Mouse (Mus musculus): ENCODE data around the gene Mgea5. TPM values are rescaled to one million over a fixed set of nuclear protein-coding genes. Genes with fewer than 3 reads are reported as not detected.

Mgea5 gene
- total RNA-seq, 2 experiments from 2014 or later: 74.5 to 76.1 TPM

DNA sequence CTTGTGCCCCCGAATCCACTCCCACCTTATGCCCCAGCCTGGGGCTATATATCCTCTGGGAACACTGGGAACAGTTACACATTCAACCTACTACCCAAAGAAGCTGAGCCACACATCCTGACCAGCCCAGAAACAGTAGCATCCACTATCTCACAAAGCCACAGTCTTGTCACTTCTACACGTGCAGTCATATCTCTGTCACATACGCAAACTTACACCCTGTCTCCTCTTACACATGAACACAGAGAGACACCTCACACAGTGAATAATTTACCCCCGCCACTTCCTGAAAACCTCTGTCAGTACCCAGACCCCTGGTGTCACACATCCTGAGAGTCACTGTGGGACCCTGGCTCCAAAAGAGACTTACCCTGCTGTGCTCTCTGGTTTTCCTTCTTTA is 19.1 kb upstream of the Mgea5 start:
- intact Hi-C loops (cut with DNase I): no loop called here
- DNase-seq: no peak

DNA sequence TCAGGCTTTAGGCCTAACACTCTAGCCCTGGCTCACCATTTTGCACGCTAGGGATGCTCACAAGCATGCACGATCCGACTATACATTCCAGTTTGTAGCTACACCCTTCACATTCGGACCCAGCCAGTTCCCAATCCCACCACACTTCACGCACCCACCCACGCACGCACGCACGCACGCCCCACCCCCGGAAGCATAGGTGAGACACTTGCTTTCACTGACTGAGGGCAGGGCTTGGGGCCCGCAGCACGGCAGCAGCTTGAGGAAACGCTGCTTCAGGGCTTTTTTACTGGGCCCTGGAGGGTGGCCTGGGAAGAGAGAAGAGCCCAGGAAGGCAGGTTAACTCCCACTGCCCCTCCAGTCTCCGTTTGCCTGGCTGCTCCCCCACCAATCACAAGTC is 13.2 kb upstream of the Mgea5 start:
- DNase-seq: no peak
- intact Hi-C loops (cut with DNase I): no loop called here

DNA sequence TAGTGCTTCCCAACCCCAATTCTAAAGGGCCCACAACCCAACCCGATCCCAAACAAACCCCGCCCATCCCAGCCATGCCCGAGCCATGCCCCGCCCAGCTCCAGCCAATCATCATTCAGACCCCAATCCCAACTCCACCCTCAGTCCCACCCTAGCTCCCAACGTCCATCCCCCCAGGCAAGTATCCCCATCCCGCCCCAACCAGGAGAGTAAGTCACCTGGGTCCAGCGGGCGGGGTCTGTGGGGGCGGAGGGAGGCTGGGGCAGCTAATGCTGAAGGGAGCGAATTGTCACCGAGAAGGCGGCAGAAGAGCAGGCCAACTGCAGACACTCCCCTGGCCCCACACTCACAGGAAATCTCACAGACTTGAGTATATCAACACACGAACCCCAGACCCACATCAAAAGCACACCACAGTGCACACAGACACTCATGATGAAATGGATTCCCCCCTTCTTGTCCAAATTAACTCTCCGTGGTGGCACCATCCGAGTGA is 12.5 kb upstream of the Mgea5 start:
- intact Hi-C loops (cut with DNase I): no loop called here
- no peak for DNase-seq

DNA sequence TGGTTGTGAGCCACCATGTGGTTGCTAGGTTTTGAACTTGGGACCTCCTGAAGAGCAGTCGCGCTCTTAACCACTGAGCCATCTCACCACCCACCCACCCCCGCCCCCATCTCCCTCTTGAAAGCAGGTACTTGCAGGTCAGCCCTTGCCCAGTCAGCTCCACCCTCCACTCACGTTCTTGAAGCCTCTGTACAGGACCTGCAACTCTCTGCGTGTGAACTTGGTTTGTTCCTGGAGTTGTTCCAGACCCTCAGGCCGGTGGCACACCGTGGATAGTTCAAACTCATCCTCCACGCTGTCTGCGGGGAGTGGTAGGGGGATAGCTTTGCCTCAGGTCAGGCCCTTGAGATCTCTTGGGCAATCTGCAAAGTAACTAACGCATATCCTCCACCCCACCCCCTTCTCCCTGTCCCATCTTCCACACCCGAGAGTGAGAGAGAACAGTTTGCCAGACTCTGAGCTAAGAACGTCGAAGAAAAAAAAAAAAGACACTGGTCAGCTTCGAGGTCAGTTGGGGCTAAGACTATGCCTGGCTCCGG is 11.8 kb upstream of the Mgea5 start:
- intact Hi-C loops (cut with DNase I): no loop called here
- DNase-seq: no peak

DNA sequence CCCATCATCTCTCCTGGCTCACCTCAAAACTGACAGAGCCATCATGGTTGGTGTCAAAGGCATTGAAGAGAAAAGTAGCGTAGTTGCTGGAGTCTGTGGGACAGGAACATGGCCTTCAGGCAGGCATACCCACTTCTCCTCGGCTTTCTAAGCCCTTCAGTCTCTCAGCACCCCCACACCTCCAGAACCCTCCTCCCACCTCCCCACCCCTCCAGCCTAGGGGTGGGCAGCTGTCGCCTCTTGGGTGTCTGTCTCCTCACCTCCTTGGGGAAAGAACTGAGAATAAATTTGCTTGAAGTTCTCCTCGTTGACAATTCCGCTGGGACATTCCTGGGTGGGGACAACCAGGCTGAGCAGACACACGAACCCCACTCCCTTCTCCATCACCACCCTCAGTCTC is 11.1 kb upstream of the Mgea5 start:
- intact Hi-C loops (cut with DNase I): no loop called here
- DNase-seq: no peak

DNA sequence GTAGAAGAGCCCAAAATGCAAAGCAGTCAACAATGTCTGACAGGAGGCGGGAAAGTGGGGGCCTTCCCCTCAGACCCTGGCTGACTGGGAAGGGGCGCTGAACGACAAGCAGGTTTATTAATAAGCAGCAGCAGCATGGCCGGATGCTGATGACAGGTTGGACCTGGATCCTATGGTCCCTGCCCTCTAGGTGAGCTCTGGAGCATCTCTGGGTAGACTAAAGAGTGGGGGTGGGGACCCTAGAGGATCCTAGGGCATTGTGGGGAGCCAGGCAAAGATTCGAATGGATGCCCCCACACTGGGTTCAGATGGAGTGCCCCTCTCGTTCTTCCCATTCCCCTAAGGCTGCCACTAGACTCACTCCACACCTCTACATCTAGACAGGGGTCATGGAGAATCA is 8.8 kb upstream of the Mgea5 start:
- DNase-seq: no peak
- intact Hi-C loops (cut with DNase I): no loop called here

DNA sequence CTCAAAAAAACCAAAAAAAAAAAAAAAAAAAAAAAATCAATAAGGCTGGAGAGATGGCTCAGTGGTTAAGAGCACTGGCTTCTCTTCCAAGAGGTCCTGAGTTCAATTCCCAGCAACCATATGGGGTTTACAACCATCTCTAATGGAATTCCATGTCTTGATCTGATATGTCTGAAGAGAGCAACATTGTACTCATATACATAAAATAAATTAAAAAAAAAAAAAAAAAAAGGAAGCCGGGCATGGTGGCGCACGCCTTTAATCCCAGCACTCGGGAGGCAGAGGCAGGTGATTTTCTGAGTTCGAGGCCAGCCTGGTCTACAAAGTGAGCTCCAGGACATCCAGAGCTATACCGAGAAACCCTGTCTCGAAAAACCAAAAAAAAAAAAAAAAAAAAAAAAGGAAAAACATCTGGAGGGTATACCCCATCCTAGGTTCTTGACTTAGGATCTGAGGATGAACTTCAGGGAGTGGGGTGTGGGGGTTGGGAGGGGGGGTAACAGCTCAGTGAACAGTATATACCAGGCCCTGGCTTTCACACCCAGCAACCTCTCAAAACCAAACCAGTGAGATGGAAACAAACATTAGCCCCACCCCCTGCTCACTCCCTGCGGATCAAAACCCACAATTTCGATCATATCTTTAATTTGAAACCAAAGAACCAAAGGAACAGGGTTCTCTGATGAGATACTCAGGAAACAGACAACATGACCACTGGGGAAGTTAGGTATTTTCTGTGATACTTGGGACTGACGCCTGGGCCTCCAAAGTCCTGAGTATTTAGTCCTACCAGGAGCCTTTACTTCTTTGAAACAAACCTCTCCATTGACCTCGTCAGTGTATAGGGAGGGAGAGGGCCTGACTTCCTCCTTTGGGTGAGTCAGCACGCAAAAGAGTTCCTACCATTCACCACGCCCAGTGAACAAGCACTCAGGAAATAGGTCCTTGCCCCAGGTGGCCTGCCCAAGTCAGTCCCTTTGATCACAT is 6.5 kb upstream of the Mgea5 start:
- DNase-seq: no peak

DNA sequence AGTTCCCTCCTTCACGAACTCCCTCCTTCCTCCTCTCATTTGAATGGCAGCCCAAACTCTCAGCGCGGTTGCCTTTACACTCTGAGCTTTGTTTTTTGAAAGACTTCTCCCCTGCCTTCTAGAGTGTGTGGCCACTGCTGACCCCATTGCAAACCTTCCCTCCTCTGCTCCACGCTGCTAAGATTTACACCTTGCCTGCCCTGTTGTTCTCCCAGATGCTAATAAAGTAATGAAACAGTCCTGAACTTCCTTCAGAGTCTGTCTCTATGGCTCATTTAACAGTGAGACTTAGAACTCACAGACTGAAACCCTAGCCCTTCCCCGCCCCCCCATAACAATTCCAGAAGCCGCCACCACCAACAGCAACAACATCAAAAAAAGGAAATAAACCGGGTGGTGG is 5.7 kb upstream of the Mgea5 start:
- intact Hi-C loops (cut with DNase I): no loop called here
- no peak for DNase-seq

More for the DNA sequence above, 6.5 kb upstream of the Mgea5 start:
- intact Hi-C loops (cut with DNase I): no loop called here

DNA sequence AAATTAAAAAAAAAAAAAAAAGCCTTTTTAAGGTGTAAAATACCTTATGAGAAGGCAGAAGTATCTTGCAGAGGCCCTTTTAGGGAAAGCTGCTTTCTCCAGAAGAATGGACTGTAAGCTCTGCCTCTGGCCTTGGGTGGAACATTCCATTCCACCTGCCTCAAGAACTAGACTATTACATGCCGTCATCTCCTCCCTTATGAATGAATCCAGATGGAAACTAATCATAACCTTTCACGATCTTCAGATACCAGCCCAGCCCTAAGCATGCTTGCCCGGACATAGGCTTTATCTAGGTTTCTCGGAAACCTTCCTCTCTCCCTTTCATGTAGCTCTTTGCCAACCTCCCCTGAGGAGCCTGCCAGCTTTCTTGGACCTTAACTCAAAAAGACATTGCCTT is 4.7 kb upstream of the Mgea5 start:
- DNase-seq: no peak
- intact Hi-C loops (cut with DNase I): no loop called here

DNA sequence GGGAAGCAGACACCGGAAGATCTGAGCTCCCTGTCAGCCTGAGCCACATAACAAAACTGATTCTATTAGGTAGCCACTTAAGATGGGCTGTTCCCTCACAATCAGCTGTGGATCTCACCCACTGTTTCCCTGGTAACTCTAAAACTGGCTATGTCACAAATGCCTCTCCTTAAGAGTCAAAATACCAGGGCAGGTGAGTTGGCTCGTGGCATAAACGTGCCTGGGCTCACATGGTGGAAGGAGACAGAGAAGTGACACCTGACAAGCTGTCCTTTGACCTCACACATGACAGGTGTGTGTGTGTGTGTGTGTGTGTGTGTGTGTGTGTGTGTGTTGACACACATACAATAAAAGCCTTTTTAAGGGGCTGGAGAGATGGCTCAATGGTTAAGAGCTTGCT is 3.8 kb upstream of the Mgea5 start:
- intact Hi-C loops (cut with DNase I): no loop called here
- DNase-seq: no peak

DNA sequence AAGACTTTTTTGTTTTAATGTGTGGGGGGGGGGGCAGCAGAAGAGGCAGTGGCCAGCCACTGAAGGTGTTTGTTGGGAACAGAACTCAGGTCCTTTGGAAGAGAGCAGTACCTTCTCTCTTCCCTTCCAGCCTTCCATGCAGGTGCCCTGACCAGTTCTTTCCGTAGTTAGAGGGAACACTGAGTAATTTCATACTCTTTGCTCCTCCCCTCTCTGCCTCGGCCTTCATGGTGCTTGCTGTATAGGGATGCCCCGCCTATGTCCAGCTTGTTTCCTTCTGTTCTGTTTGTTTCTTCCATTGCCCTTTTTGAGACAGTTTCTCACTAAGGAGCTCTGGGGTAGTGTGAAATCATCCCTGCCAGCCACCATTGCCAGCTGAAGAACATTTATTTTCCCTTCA is 1.8 kb upstream of the Mgea5 start:
- no peak for DNase-seq
- intact Hi-C loops (cut with DNase I): no loop called here

DNA sequence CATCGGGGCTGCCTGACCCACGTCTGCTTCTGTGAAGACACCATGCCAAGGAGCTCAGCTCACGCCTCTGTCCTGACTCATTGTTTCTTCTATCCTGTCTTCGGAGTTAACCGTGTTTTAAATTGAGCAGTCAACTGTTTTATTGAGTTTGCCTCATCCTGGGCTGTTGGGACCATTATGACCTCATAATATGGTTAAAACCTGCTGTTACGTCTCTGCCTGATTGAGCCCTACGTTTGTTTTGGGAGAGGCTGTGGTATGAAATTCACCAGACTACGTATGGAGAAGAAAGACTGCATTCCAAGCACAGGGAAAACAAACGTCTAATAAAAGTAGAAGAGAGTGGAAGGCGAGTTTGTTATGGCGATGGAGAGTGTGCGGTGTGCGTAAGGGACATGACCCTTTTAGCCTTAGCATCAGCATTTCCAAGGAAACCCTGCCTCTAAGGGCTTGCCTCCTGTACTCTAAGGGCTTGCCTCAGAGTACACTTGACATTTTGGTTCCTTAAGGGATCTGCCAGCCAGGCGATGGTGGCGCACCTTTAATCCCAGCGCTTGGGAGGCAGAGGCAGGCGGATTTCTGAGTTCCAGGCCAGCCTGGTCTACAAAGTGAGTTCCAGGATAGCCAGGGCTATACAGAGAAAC is 418 bp upstream of the Mgea5 start:
- intact Hi-C loops (cut with DNase I): no loop called here
- DNase-seq: no peak

DNA sequence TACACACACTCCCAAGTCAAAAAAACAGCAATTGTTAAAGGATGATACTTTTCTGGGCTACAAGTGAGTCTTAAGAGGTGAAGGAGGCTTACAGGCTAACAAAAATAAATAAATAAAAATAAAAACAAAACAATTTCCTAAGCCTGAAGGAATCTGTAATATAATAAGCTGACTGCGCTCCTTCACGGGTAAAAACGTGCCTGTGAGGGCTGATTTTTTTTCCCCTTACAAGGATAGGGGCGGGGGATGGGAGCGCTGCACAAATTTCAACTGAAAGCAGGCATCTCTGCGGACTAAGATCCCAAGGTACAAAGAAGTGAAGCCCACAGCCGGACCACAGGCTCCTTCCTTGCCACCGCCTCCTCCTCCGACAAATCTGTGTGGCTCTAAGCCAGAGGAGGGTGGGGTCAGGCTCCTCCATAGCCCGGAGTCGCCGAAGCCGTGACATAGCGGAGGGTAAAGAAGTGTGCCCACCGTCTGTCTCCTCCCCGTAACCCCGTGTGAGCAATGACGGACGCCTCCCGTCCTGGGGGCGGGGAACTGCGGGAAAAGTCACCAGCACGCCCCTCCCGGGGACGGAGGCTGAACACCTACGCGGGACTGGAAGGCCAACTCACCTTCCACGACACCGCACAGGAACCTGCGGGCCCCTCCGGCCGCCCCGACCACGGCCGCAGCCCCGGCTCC is 1.2 kb downstream of the Mgea5 start:
- intact Hi-C loops (cut with DNase I): no loop called here
- DNase-seq: peak; percentile 71 to 76

DNA sequence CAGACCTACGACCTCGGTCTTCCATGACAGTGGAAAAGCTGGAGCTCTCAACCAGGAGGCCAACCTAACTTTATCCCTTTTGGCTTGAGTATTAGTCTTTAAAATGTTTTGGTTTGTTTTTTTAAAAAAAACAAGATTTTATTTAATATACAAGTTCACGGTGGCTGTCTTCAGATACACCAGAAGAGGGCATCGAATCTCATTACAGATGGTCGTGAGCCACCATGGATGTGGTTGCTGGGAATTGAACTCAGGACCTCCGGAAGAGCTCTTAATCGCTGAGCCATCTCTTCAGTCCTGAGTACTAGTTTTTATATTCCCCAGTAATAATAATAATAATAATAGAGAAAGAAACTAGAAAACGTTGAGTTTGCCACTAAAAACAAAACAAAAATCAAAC is 2.0 kb downstream of the Mgea5 start:
- intact Hi-C loops (cut with DNase I): loop anchor here (2.0 kb wide), 1 partner anchor 35 kb away; no protein-coding TSS in a partner anchor
- no peak for DNase-seq

DNA sequence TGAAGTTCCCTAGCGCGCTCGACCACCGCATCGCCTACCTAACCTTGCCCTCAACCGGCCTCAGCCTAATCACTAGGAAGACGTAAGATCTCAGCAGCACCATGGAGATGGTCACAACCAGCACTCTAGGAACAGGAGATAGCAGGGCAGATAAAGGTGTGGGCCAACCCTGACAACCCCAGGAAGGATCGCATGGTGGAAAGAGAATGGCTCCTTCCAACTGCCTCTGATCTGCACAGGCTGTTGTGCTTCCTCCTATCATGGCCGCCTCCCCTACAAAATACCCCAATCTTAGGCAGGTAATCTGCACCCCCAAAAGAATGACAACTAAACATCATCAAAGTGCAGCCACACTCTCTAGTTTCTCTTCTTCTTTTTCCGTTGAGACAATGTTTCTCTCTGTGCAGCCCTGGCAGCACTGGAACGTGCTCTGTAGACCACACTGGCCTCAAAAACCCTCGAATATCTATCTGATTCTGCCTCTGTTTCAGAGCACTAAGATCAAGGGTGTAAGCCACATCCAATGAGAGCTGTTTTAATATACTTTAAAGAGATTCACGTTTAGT is 3.2 kb downstream of the Mgea5 start:
- no peak for DNase-seq
- intact Hi-C loops (cut with DNase I): loop anchor here (2.0 kb wide), 1 partner anchor 34 kb away; no protein-coding TSS in a partner anchor

DNA sequence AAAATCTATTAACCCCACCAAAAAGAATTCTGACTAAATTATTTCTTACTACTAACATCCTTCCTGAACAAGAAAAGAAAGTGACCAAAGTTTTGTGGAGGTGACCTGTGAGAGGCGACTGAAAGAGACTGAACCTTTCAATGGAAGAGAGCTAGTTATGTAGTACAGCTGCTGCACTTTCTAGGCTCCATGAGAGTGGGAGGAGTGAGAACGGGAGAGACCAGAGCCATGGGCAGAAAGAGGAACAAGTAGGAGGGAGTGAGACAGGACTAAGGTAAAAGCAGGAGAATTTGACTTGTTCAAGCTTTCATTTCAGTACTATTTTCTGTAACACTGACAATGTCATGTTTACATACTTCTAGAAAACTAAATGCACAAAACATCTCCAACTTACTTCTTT is 8.2 kb downstream of the Mgea5 start:
- intact Hi-C loops (cut with DNase I): no loop called here

DNA sequence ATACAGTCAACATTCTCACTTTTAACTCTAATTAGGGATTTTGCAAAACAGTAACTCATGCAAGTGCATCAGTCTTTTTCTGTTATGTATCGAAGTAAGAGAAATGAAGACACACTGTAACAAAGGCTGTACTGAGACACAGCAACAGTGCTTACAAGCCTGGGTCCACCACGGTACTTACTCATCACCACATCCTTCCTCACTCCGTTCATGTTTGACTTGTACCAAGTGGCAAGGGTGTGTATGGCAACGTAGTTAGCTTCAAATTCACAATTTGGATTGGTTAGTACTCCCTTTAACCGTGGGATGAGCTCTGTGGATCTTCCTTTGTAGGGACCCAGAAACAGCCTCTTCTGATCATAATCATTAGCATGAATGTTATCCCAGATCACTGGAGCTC is 12.1 kb downstream of the Mgea5 start:
- intact Hi-C loops (cut with DNase I): no loop called here
- no peak for DNase-seq

More for the DNA sequence above, 8.2 kb downstream of the Mgea5 start:
- no peak for DNase-seq

DNA sequence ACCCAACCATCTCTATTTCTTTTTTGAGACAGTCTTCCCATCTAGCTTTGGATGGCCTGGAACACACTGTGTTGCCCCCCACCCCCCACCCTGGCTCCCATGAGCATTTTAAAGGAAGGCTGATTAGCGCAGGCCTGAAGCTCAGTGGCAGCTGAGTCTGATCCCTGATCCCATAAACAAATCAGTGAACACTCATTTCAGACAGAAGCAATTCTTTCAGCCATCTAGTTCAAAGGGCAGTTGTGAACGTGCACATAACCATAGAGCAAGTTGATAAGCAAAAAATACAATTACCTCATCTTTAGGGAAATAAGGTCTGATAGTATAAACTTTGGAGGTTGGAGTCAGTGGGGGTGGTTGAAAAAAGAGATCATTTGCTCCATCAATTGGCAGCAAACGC is 22.8 kb downstream of the Mgea5 start:
- intact Hi-C loops (cut with DNase I): no loop called here
- no peak for DNase-seq

DNA sequence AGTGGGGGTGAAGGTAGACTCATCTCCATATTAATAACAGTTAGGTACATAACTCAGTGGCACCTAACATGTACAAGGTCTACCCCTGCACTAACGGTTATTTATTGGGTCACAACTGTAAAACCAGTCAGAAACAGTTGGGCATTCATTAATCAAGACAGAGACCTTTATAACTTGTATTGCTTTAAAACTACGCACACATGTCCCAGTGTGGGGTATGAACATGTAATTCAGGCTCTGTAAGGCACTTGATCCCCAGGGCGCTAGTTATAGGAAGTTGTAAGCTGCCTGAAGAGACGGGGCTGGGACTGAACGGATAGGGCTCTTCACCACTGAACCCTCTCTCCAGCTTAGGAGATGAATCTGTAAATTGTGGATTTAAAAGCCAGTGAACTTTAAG is 25.0 kb downstream of the Mgea5 start:
- no peak for DNase-seq
- intact Hi-C loops (cut with DNase I): no loop called here

DNA sequence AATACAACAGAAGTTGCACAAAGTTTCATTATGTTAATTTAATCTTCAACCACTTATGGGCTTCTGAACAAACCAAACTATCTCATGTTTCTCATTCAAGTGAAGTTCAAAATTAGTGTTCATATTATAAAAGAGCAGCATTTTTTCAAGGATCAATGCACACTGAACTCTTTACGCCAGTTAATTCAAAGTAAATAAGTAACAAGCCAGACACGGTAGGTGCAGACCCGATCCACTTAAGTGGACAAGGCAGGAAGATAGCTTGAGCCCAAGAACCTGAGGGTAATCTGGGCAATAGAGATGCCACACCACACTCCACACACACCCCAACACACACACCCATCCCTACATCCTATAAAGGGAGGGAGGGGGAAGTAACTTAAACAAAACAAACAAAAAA is 30.1 kb downstream of the Mgea5 start:
- no peak for DNase-seq
- intact Hi-C loops (cut with DNase I): no loop called here

DNA sequence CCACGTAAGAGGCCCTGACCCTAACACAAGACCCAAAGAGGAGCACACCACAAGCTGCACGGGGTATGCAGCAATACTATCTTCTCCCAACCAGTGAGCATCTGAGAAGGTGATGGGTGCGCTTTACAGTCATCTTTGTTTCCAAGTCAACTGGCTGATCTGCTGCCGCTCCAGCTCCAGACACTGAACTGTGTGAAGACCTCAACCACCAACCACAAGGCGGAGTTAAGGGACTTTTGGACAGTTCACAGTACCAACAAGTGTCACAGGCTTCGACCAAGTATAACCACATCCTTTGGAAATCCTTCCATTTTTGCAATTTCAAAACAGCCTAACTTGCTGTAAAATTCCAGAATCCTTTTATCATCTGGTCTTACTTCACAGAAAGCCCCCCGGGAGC is 31.8 kb downstream of the Mgea5 start:
- intact Hi-C loops (cut with DNase I): no loop called here
- no peak for DNase-seq

Data from heart, postnatal 36 days (tissue).